Mouse (Mus musculus): ENCODE measurements at regions not wholly inside any gene's neighbourhood (a gene's known extent, or its start where the extent isn't known, plus 50 kb on each side); places are given as distances from the start of the nearest gene placed in this dataset.
"Not testable (repeated sequence)": the region's sequence is repeated elsewhere in the genome, so short reads cannot be mapped to it uniquely, and the experiment has no call there.

- Histone ChIP-seq H3K36me3 (ENCODE audit: control insufficient read depth, insufficient read depth, low read length) (no peaks in the 10 kb centered on the region), H3K27me3 (ENCODE audit: control insufficient read depth, insufficient read depth, low read length) (no peaks in the 10 kb centered on the region), H3K27ac (ENCODE audit: low read depth, low read length) (no peak overlapping the region), H3K4me2 (ENCODE audit: low read depth, low read length) (no peak overlapping the region), H3K9ac (replicated peaks; ENCODE audit: low read depth, low read length) (no peak overlapping the region), H3K4me1 (ENCODE audit: control insufficient read depth, insufficient read depth, low read length) (no peaks in the 10 kb centered on the region), H3K4me3 (ENCODE audit: low read depth, low read length) (no peak overlapping the region), H3K9me3 (ENCODE audit: control insufficient read depth, low read length) (no peaks in the 10 kb centered on the region)
- ATAC-seq (ENCODE audit: low read depth): no peak
- 92% methylated on average over 3 of the region's 3 CpGs for WGBS
Observed at GRCm38 (mm10) chr8:96092931-96093330, 204.6 kb upstream of the Got2 start.

GRCm38 (mm10) chr8:96090231-96090630 is 201.9 kb upstream of the Got2 start:
- Histone ChIP-seq H3K36me3 (ENCODE audit: control insufficient read depth, insufficient read depth, low read length) (no peaks in the 10 kb centered on the region), H3K9me3 (ENCODE audit: control insufficient read depth, low read length) (no peaks in the 10 kb centered on the region), H3K27ac (ENCODE audit: low read depth, low read length) (no peak overlapping the region), H3K9ac (replicated peaks; ENCODE audit: low read depth, low read length) (no peak overlapping the region), H3K4me3 (ENCODE audit: low read depth, low read length) (no peak overlapping the region), H3K4me2 (ENCODE audit: low read depth, low read length) (no peak overlapping the region), H3K27me3 (ENCODE audit: control insufficient read depth, insufficient read depth, low read length) (no peaks in the 10 kb centered on the region), H3K4me1 (ENCODE audit: control insufficient read depth, insufficient read depth, low read length) (no peaks in the 10 kb centered on the region)
- 93% methylated on average over 1 of the region's 1 CpGs for WGBS
- no peak for ATAC-seq (ENCODE audit: low read depth)

DNA sequence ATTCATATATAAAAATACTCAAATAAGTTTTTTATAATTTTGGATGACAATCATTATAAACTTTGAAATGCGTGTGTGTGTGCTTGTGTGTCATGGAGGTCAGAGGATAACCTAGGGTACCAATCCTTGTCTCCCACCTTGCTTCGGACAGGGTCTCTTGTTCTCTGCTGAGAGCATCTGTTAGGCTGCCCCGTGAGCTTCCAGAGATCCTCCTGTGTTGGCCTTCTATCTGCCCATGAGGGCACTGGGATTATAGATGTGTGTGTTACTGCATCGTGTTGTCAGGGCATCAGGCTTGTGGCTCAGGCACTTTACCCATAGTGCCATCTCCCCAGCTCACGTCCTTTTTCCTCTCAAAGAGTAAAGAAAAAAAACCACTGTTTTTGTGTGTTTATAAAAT is 180.0 kb upstream of the Got2 start:
- no peaks in the 10 kb centered on the region for H3K9me3 ChIP-seq (ENCODE audit: control insufficient read depth, low read length)
- no peak overlapping the region for H3K27ac ChIP-seq (ENCODE audit: low read depth, low read length)
- H3K27me3 ChIP-seq (ENCODE audit: control insufficient read depth, insufficient read depth, low read length): no peaks in the 10 kb centered on the region
- no peak overlapping the region for H3K4me3 ChIP-seq (ENCODE audit: low read depth, low read length)
- H3K36me3 ChIP-seq (ENCODE audit: control insufficient read depth, insufficient read depth, low read length): no peaks in the 10 kb centered on the region
- no peak overlapping the region for H3K9ac ChIP-seq (replicated peaks; ENCODE audit: low read depth, low read length)
- H3K4me1 ChIP-seq (ENCODE audit: control insufficient read depth, insufficient read depth, low read length): no peaks in the 10 kb centered on the region
- no peak for ATAC-seq (ENCODE audit: low read depth)
- H3K4me2 ChIP-seq (ENCODE audit: low read depth, low read length): no peak overlapping the region
- 81% methylated on average over 5 of the region's 5 CpGs for WGBS

- ATAC-seq (ENCODE audit: low read depth): no peak
- H3K9ac ChIP-seq (replicated peaks; ENCODE audit: low read depth, low read length): no peak overlapping the region
- WGBS: 35% methylated on average over 3 of the region's 3 CpGs
Observed at GRCm38 (mm10) chr8:96047686-96048085, 159.3 kb upstream of the Got2 start.

DNA sequence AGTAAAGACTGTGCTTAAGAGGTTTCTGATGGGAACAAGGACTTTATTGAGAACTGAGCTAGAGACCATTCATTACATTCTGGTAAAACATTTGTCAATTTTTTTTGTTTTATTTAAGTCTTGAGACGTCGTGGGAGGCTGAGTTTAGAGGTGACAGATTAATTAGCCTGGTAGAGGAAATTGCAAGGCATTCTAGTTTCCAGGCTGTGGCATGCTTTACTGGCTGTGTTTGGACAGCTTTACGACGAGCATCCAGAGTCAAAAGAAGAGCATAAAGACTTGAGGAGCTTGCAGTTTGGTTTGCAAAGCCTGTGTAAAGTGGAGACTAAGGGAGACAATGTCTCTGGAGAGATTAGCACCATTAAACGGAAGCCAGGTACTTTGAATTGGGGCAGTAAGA is 154.0 kb upstream of the Got2 start:
- Histone ChIP-seq H3K27me3 (ENCODE audit: control insufficient read depth, insufficient read depth, low read length) (no peaks in the 10 kb centered on the region), H3K36me3 (ENCODE audit: control insufficient read depth, insufficient read depth, low read length) (no peaks in the 10 kb centered on the region), H3K27ac (ENCODE audit: low read depth, low read length) (no peak overlapping the region), H3K9ac (replicated peaks; ENCODE audit: low read depth, low read length) (no peak overlapping the region), H3K4me3 (ENCODE audit: low read depth, low read length) (no peak overlapping the region), H3K9me3 (ENCODE audit: control insufficient read depth, low read length) (no peaks in the 10 kb centered on the region), H3K4me1 (ENCODE audit: control insufficient read depth, insufficient read depth, low read length) (no peaks in the 10 kb centered on the region), H3K4me2 (ENCODE audit: low read depth, low read length) (no peak overlapping the region)
- ATAC-seq (ENCODE audit: low read depth): no peak
- WGBS: 5% methylated on average over 5 of the region's 5 CpGs

More at GRCm38 (mm10) chr8:96047686-96048085, 159.3 kb upstream of the Got2 start:
- Histone ChIP-seq H3K4me2 (ENCODE audit: low read depth, low read length) (no peak overlapping the region), H3K27me3 (ENCODE audit: control insufficient read depth, insufficient read depth, low read length) (no peaks in the 10 kb centered on the region), H3K36me3 (ENCODE audit: control insufficient read depth, insufficient read depth, low read length) (no peaks in the 10 kb centered on the region), H3K4me3 (ENCODE audit: low read depth, low read length) (no peak overlapping the region), H3K4me1 (ENCODE audit: control insufficient read depth, insufficient read depth, low read length) (no peaks in the 10 kb centered on the region), H3K9me3 (ENCODE audit: control insufficient read depth, low read length) (no peaks in the 10 kb centered on the region), H3K27ac (ENCODE audit: low read depth, low read length) (no peak overlapping the region)

GRCm38 (mm10) chr8:96040216-96040615 is 151.9 kb upstream of the Got2 start:
- Histone ChIP-seq H3K4me1 (ENCODE audit: control insufficient read depth, insufficient read depth, low read length) (no peaks in the 10 kb centered on the region), H3K27me3 (ENCODE audit: control insufficient read depth, insufficient read depth, low read length) (no peaks in the 10 kb centered on the region), H3K4me2 (ENCODE audit: low read depth, low read length) (no peak overlapping the region), H3K9me3 (ENCODE audit: control insufficient read depth, low read length) (no peaks in the 10 kb centered on the region), H3K27ac (ENCODE audit: low read depth, low read length) (no peak overlapping the region), H3K36me3 (ENCODE audit: control insufficient read depth, insufficient read depth, low read length) (no peaks in the 10 kb centered on the region), H3K4me3 (ENCODE audit: low read depth, low read length) (no peak overlapping the region), H3K9ac (replicated peaks; ENCODE audit: low read depth, low read length) (no peak overlapping the region)
- 81% methylated on average over 1 of the region's 1 CpGs for WGBS
- no peak for ATAC-seq (ENCODE audit: low read depth)

GRCm38 (mm10) chr8:96018742-96019141 is 130.4 kb upstream of the Got2 start:
- not testable (repeated sequence) for H3K9ac ChIP-seq (replicated peaks; ENCODE audit: low read depth, low read length); H3K27ac ChIP-seq (ENCODE audit: low read depth, low read length); H3K4me1 ChIP-seq (ENCODE audit: control insufficient read depth, insufficient read depth, low read length); H3K9me3 ChIP-seq (ENCODE audit: control insufficient read depth, low read length); H3K27me3 ChIP-seq (ENCODE audit: control insufficient read depth, insufficient read depth, low read length); H3K4me2 ChIP-seq (ENCODE audit: low read depth, low read length); H3K4me3 ChIP-seq (ENCODE audit: low read depth, low read length); H3K36me3 ChIP-seq (ENCODE audit: control insufficient read depth, insufficient read depth, low read length)
- peak; percentile 71; the same call in 1 of the 2 replicates for ATAC-seq (ENCODE audit: low read depth)
- WGBS: 63% methylated on average over 3 of the region's 3 CpGs

- 92% methylated on average over 1 of the region's 1 CpGs for WGBS
- no peaks in the 10 kb centered on the region for H3K36me3 ChIP-seq (ENCODE audit: control insufficient read depth, insufficient read depth, low read length)
- no peak overlapping the region for H3K9ac ChIP-seq (replicated peaks; ENCODE audit: low read depth, low read length)
- no peak overlapping the region for H3K27ac ChIP-seq (ENCODE audit: low read depth, low read length)
- H3K27me3 ChIP-seq (ENCODE audit: control insufficient read depth, insufficient read depth, low read length): no peaks in the 10 kb centered on the region
- H3K4me1 ChIP-seq (ENCODE audit: control insufficient read depth, insufficient read depth, low read length): no peaks in the 10 kb centered on the region
- no peaks in the 10 kb centered on the region; the same call in 1 of the 2 replicates for H3K9me3 ChIP-seq (ENCODE audit: control insufficient read depth, low read length)
- ATAC-seq (ENCODE audit: low read depth): no peak
- no peak overlapping the region for H3K4me3 ChIP-seq (ENCODE audit: low read depth, low read length)
- no peak overlapping the region for H3K4me2 ChIP-seq (ENCODE audit: low read depth, low read length)
Observed at GRCm38 (mm10) chr8:96012002-96012401, 123.7 kb upstream of the Got2 start.

- H3K27ac ChIP-seq (ENCODE audit: low read depth, low read length): no peak overlapping the region
- no peaks in the 10 kb centered on the region for H3K9me3 ChIP-seq (ENCODE audit: control insufficient read depth, low read length)
- no peaks in the 10 kb centered on the region for H3K36me3 ChIP-seq (ENCODE audit: control insufficient read depth, insufficient read depth, low read length)
- no peaks in the 10 kb centered on the region for H3K27me3 ChIP-seq (ENCODE audit: control insufficient read depth, insufficient read depth, low read length)
- H3K9ac ChIP-seq (replicated peaks; ENCODE audit: low read depth, low read length): no peak overlapping the region
- H3K4me3 ChIP-seq (ENCODE audit: low read depth, low read length): no peak overlapping the region
- no peak overlapping the region for H3K4me2 ChIP-seq (ENCODE audit: low read depth, low read length)
- ATAC-seq (ENCODE audit: low read depth): no peak
- WGBS: 65% methylated on average over 8 of the region's 8 CpGs
- H3K4me1 ChIP-seq (ENCODE audit: control insufficient read depth, insufficient read depth, low read length): no peaks in the 10 kb centered on the region
Observed at GRCm38 (mm10) chr8:95991826-95992463, 103.6 kb upstream of the Got2 start.
